Comparison of ENCODE assay signal across 8 mouse cellular contexts in the genomic region with DNA sequence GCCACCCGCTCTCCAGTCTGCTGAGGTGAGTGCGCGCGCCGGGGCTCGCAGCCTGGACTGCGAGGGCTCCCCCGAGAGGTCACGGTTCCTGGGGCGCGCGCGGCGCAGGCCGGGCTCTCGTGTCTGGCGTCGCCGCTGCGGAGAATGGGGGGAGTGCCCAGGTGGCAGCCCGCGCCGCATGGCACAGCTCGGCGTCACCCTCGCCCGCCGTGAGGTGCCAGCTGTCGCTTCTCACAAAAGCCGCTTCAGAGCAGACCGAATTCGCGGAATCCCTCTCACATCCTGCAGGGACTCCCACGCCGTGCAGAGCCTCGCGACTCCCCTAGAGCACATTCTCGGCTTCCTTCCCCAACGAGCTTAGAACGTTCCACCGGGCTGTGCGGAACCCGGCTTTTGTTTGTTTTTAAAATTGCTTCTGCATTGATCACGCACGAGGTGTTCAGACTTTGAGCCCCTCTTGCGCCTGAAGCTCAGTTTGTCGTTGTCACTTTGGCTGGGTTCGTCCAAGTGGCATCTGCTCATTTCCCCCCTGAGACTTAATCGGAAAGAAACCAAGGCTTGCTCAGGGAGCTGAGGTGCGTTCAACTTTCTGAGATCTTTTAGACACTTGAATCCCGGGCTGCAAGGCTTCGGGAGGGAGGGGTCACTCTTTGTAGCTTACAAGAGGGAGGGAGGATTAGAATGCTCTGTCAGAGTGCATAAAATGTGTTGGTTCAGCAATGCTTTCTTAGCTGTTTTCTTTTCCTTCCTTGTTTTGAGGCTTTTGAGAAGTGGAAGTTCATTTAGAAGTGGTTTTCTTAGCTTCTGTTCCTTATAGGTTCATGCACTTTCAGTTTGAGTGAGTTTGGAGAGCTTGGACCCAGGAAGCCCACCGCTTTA. TPM values are rescaled to one million over a fixed set of nuclear protein-coding genes. Genes with fewer than 3 reads are reported as not detected.
A peak's percentile ranks its signal among the peaks of the same experiment; 100 is the strongest.
DNase-seq lines count a peak whose midpoint lies in the region; ATAC-seq and TF ChIP-seq lines count a peak whose summit lies in the region.

Gene Taf11 (minus strand): TSS at position 223 of the 879 bp plus-strand sequence.

- H3K9ac ChIP-seq in heart, embryonic 11.5 days (ENCODE audit: low read depth, low read length): peak within 1 kb of the TSS; percentile 87
- H3K9ac ChIP-seq in liver, embryonic 15.5 days: peak within 1 kb of the TSS; percentile 86

- no peaks in the 10 kb centered on the region for H3K9me3 ChIP-seq in G1E (replicated peaks)
- H3K9me3 ChIP-seq in heart, embryonic 11.5 days (replicated peaks; ENCODE audit: control insufficient read depth, low read length): no peaks in the 10 kb centered on the region
- no peaks in the 10 kb centered on the region for H3K9me3 ChIP-seq in liver, embryonic 15.5 days (replicated peaks)

- peaks cover 40% of the 10 kb centered on the region for H3K4me1 ChIP-seq in G1E (ENCODE audit: insufficient read depth, low read depth, low read length)
- peaks cover 12% of the 10 kb centered on the region for H3K4me1 ChIP-seq in bone marrow macrophage, adult 2 months (ENCODE audit: control insufficient read depth, insufficient read depth, low read length)
- peaks cover 3% of the 10 kb centered on the region; the same call in 1 of the 2 replicates for H3K4me1 ChIP-seq in embryonic fibroblast, embryonic 13.5 days (ENCODE audit: control insufficient read depth, insufficient read depth, low read length)
- peaks cover 5% of the 10 kb centered on the region for H3K4me1 ChIP-seq in heart, embryonic 11.5 days (ENCODE audit: control insufficient read depth, insufficient read depth, low read length)
- H3K4me1 ChIP-seq in liver, embryonic 15.5 days (replicated peaks): peaks cover 42% of the 10 kb centered on the region
- peaks cover 10% of the 10 kb centered on the region; the same call in 1 of the 2 replicates for H3K4me1 ChIP-seq in olfactory bulb, adult 2 months (ENCODE audit: control insufficient read depth, insufficient read depth, low read length)

- H3K4me2 ChIP-seq in heart, embryonic 11.5 days: peak within 1 kb of the TSS; percentile 97
- H3K4me2 ChIP-seq in liver, embryonic 15.5 days: peak within 1 kb of the TSS; percentile 99

- TF ChIP-seq CTCF in G1E (IDR thresholded peaks at IDR 0.05; ENCODE audit: low read depth, low read length): no peak
- TF ChIP-seq CTCF in bone marrow macrophage, adult 2 months (IDR thresholded peaks at IDR 0.05; ENCODE audit: low read depth, low read length): no peak
- no peak for TF ChIP-seq CTCF in embryonic fibroblast, embryonic 13.5 days (IDR thresholded peaks at IDR 0.05; ENCODE audit: borderline replicate concordance, insufficient read depth, low read length)
- no peak for TF ChIP-seq CTCF in olfactory bulb, adult 2 months (IDR thresholded peaks at IDR 0.05; ENCODE audit: insufficient read depth, low read depth, low read length)

- no peak for ATAC-seq in G1E (ENCODE audit: extremely low read depth, insufficient number of reproducible peaks, low FRiP score, poor library complexity, severe bottlenecking)
- peak; percentile 33; the same call in 1 of the 2 replicates for ATAC-seq in heart, embryonic 11.5 days (replicated peaks; ENCODE audit: insufficient number of reproducible peaks, low FRiP score, low TSS enrichment)
- ATAC-seq in liver, embryonic 15.5 days (ENCODE audit: insufficient read depth): peak; percentile 50

- DNase-seq in G1E (ENCODE audit: low spot score): no peak
- DNase-seq in kidney, postnatal 36 days: peak; percentile 26 to 44
- DNase-seq in urinary bladder, postnatal 36 days (ENCODE audit: low spot score in 2 of 2): no peak

- H3K27me3 ChIP-seq in G1E (ENCODE audit: insufficient read depth, low read length): no peaks in the 10 kb centered on the region
- no peaks in the 10 kb centered on the region for H3K27me3 ChIP-seq in heart, embryonic 11.5 days (ENCODE audit: control insufficient read depth, insufficient read depth, low read length)
- no peaks in the 10 kb centered on the region for H3K27me3 ChIP-seq in liver, embryonic 15.5 days

- TF ChIP-seq POLR2A in bone marrow macrophage, adult 2 months (IDR thresholded peaks at IDR 0.05; ENCODE audit: borderline replicate concordance, low read depth, low read length): no peak
- TF ChIP-seq POLR2A in embryonic fibroblast, embryonic 13.5 days (IDR thresholded peaks at IDR 0.05; ENCODE audit: low read depth, low read length): no peak
- TF ChIP-seq POLR2A in olfactory bulb, adult 2 months (IDR thresholded peaks at IDR 0.05; ENCODE audit: insufficient read depth, low read depth, low read length): no peak

- 1% methylated on average over 51 of the region's 53 CpGs for WGBS in heart, embryonic 11.5 days (ENCODE audit: insufficient replicate concordance)
- WGBS in liver, embryonic 15.5 days (ENCODE audit: insufficient replicate concordance): 1% methylated on average over 53 of the region's 53 CpGs
- 1% methylated on average over 53 of the region's 53 CpGs for whole genome bisulfite sequencing in olfactory bulb, adult 2 months

- peak within 1 kb of the TSS; percentile 95 for H3K4me3 ChIP-seq in G1E (ENCODE audit: low read depth, low read length)
- H3K4me3 ChIP-seq in bone marrow macrophage, adult 2 months (ENCODE audit: insufficient read depth, low read length): peak within 1 kb of the TSS; percentile 83
- H3K4me3 ChIP-seq in embryonic fibroblast, embryonic 13.5 days (ENCODE audit: insufficient read depth, low read length): peak within 1 kb of the TSS; percentile 84
- H3K4me3 ChIP-seq in heart, embryonic 11.5 days (ENCODE audit: low read depth, low read length): peak within 1 kb of the TSS; percentile 98
- H3K4me3 ChIP-seq in liver, embryonic 15.5 days (replicated peaks): peak within 1 kb of the TSS; percentile 93
- H3K4me3 ChIP-seq in olfactory bulb, adult 2 months (ENCODE audit: insufficient read depth, low read depth, low read length): peak within 1 kb of the TSS; percentile 81

- H3K36me3 ChIP-seq in G1E (replicated peaks): peaks cover 32% of the 10 kb centered on the region
- H3K36me3 ChIP-seq in heart, embryonic 11.5 days (ENCODE audit: control insufficient read depth, insufficient read depth, low read length): no peaks in the 10 kb centered on the region; the same call in 1 of the 2 replicates
- H3K36me3 ChIP-seq in liver, embryonic 15.5 days (replicated peaks): peaks cover 1% of the 10 kb centered on the region; the same call in 1 of the 2 replicates

- H3K27ac ChIP-seq in bone marrow macrophage, adult 2 months (ENCODE audit: insufficient read depth, low read depth, low read length): peak within 1 kb of the TSS; percentile 95
- no peak within 1 kb of the TSS for H3K27ac ChIP-seq in embryonic fibroblast, embryonic 13.5 days (ENCODE audit: insufficient read depth, low read length)
- H3K27ac ChIP-seq in heart, embryonic 11.5 days (ENCODE audit: low read depth, low read length): peak within 1 kb of the TSS; percentile 66
- peak within 1 kb of the TSS; percentile 85 for H3K27ac ChIP-seq in liver, embryonic 15.5 days (replicated peaks)
- H3K27ac ChIP-seq in olfactory bulb, adult 2 months (ENCODE audit: insufficient read depth, low read depth, low read length): 0 out of 2 replicates have a peak within 1 kb of the TSS, but pooled peaks have one; percentile 14

RNA-seq across cellular contexts. Expression of gene Taf11, which starts in this region (rescaled TPM):
- total RNA-seq in G1E (2014; fragmentation: Nextera tagmentation) (42.4 and 57.4 TPM in 2 replicates), G1E (2017) (36.1 and 36.3 TPM in 2 replicates)
- polyA plus RNA-seq in G1E (2012): 41.8 and 44.2 TPM in 2 replicates
- 30.7 and 33.2 TPM in 2 replicates for polyA plus RNA-seq in bone marrow macrophage, adult 2 months (2012; ENCODE audit: insufficient read depth, insufficient read length, missing spikeins)
- 33.2 and 39.5 TPM in 2 replicates for polyA plus RNA-seq in embryonic fibroblast, embryonic 13.5 days (2011; ENCODE audit: insufficient read length, low read depth, missing spikeins)
- 50.4 and 53.0 TPM in 2 replicates for polyA plus RNA-seq in heart, embryonic 11.5 days (2014; fragmentation: Nextera tagmentation; extraction: Ambion mirVana)
- polyA plus RNA-seq in liver, embryonic 15.5 days (2015; fragmentation: Nextera tagmentation; extraction: Ambion mirVana): 21.6 and 22.2 TPM in 2 replicates
- not detected in 2 replicates for polyA plus RNA-seq in olfactory bulb, adult 2 months (2012; ENCODE audit: insufficient read depth, insufficient read length, low replicate concordance, missing spikeins)

Comparison
In these comparisons a context has a peak if more than half of its experiments do, and no peak if none do; other contexts are left out.
1. DNase-seq: peak in kidney, postnatal 36 days (2 of 2); none in G1E (single experiment) and urinary bladder, postnatal 36 days (0 of 2).
2. Peak in every context shown above with its lines, with median percentiles within 50 percentile points of each other: H3K4me3 ChIP-seq.